Mouse (Mus musculus): ENCODE measurements at regions not wholly inside any gene's neighbourhood (a gene's known extent, or its start where the extent isn't known, plus 50 kb on each side); places are given as distances from the start of the nearest gene placed in this dataset.

GRCm38 (mm10) chr15:11453997-11454396 is 54.5 kb upstream of the Tars start:
- WGBS, result 78% methylated on average over 1 of the region's 1 CpGs

DNA sequence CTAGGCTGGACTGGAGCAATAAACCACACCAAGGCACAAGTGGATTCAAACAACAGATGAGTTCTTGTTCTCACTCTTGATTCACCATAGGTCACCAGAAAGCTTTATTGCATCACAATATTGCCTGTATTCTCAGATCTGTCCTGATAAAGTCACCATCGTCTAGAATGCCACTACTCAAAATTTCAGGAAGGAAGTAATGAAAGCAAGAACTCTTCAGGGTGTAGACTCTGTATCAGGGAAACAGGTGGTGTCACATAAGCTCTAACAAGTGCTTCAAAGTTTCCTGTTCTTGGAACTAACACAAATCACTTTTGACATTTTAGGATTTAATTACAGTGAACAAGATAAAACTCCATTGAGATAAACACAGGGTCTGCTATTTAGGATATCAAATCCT is 52.2 kb upstream of the Tars start:
- H3K27me3 ChIP-seq (replicated peaks; ENCODE audit: control insufficient read depth, insufficient read depth, low read length), result no peaks in the 10 kb centered on the region
- no peak for ATAC-seq
- no peaks in the 10 kb centered on the region for H3K9me3 ChIP-seq (ENCODE audit: control insufficient read depth)
- no peak overlapping the region for H3K4me2 ChIP-seq (replicated peaks; ENCODE audit: low read depth)
- H3K36me3 ChIP-seq (ENCODE audit: control insufficient read depth, insufficient read depth), result no peaks in the 10 kb centered on the region
- WGBS, result 50% methylated on average over 1 of the region's 1 CpGs
- no peak overlapping the region for H3K9ac ChIP-seq (ENCODE audit: low read depth, low read length)
- H3K4me3 ChIP-seq (ENCODE audit: low read depth, low read length), result no peak overlapping the region
- TF ChIP-seq CTCF (IDR thresholded peaks at IDR 0.05; ENCODE audit: low read depth), result no peak
- H3K27ac ChIP-seq (ENCODE audit: low read depth, low read length), result no peak overlapping the region
- H3K4me1 ChIP-seq (replicated peaks; ENCODE audit: control insufficient read depth, insufficient read depth, low read length), result no peaks in the 10 kb centered on the region

More at GRCm38 (mm10) chr15:11453997-11454396, 54.5 kb upstream of the Tars start:
- H3K4me3 ChIP-seq (ENCODE audit: low read depth, low read length), result no peak overlapping the region
- no peaks in the 10 kb centered on the region for H3K27me3 ChIP-seq (replicated peaks; ENCODE audit: control insufficient read depth, insufficient read depth, low read length)
- no peak overlapping the region for H3K27ac ChIP-seq (ENCODE audit: low read depth, low read length)
- H3K4me1 ChIP-seq (replicated peaks; ENCODE audit: control insufficient read depth, insufficient read depth, low read length), result no peaks in the 10 kb centered on the region
- ATAC-seq, result no peak
- no peaks in the 10 kb centered on the region for H3K9me3 ChIP-seq (ENCODE audit: control insufficient read depth)
- H3K36me3 ChIP-seq (ENCODE audit: control insufficient read depth, insufficient read depth), result no peaks in the 10 kb centered on the region
- no peak for TF ChIP-seq CTCF (IDR thresholded peaks at IDR 0.05; ENCODE audit: low read depth)
- no peak overlapping the region for H3K9ac ChIP-seq (ENCODE audit: low read depth, low read length)
- no peak overlapping the region for H3K4me2 ChIP-seq (replicated peaks; ENCODE audit: low read depth)
